Mouse (Mus musculus) heart, embryonic 15.5 days (tissue): ENCODE measurements around the gene Cphx2. TPM values are rescaled to one million over a fixed set of nuclear protein-coding genes. Genes with fewer than 3 reads are reported as not detected.
"Not testable (repeated sequence)": the region's sequence is repeated elsewhere in the genome, so short reads cannot be mapped to it uniquely, and the experiment has no call there.

Experiments used
- ATAC-seq: fragments of 200-750 bp; cut with Nextera tagmentation; replicated peaks from 2 replicates; pipeline ENCODE4 v1.8.0; 2017; ENCODE audit warnings: low read depth, moderate TSS enrichment; ENCODE audit not compliant: insufficient number of reproducible peaks, insufficient read depth, low FRiP score
- H3K27ac ChIP-seq: fragments of 300-500 bp; sonication (generic); 2 replicates; pipeline ENCODE4 v1.5.1; 2015; ENCODE audit warnings: mild to moderate bottlenecking, inconsistent platforms
- H3K27me3 ChIP-seq: fragments of 300-500 bp; sonication (generic); 2 replicates; pipeline ENCODE4 v1.6.1; 2015; ENCODE audit warnings: inconsistent platforms
- H3K36me3 ChIP-seq: fragments of 300-500 bp; sonication (generic); 2 replicates; pipeline ENCODE4 v1.6.1; 2015; ENCODE audit warnings: mild to moderate bottlenecking, inconsistent platforms
- H3K4me1 ChIP-seq: fragments of 300-500 bp; sonication (generic); replicated peaks from 2 replicates; pipeline ENCODE4 v1.6.1; 2015; ENCODE audit warnings: inconsistent platforms
- H3K4me2 ChIP-seq: fragments of 300-500 bp; sonication (generic); 2 replicates; pipeline ENCODE4 v1.6.1; 2015; ENCODE audit warnings: inconsistent platforms, mild to moderate bottlenecking, moderate library complexity
- H3K4me3 ChIP-seq: fragments of 300-500 bp; sonication (generic); 2 replicates; pipeline ENCODE4 v1.5.1; 2015; ENCODE audit warnings: mild to moderate bottlenecking, inconsistent platforms
- H3K9ac ChIP-seq: fragments of 300-500 bp; sonication (generic); 2 replicates; pipeline ENCODE4 v1.6.1; 2015; ENCODE audit warnings: mild to moderate bottlenecking, inconsistent platforms
- H3K9me3 ChIP-seq: fragments of 300-500 bp; sonication (generic); replicated peaks from 2 replicates; pipeline ENCODE4 v1.6.1; 2016; ENCODE audit warnings: inconsistent platforms
- WGBS: fragments of 180-500 bp; shearing (Covaris S2); methylation state at CpG from one replicate; pipeline ENCODE4 v1.1.7; 2015; ENCODE audit warnings: mixed read lengths; 5-methylcytosine and 5-hydroxymethylcytosine counted together
- polyA plus RNA-seq: library from polyadenylated mRNA; unstranded; fragments of >200 nt; fragmentation: Nextera tagmentation; extraction: Ambion mirVana; gene quantifications from 2 replicates; pipeline ENCODE4 v1.2.1, GENCODE M21; 2015

Cphx2 gene
- polyA plus RNA-seq, result not detected in 2 replicates

DNA sequence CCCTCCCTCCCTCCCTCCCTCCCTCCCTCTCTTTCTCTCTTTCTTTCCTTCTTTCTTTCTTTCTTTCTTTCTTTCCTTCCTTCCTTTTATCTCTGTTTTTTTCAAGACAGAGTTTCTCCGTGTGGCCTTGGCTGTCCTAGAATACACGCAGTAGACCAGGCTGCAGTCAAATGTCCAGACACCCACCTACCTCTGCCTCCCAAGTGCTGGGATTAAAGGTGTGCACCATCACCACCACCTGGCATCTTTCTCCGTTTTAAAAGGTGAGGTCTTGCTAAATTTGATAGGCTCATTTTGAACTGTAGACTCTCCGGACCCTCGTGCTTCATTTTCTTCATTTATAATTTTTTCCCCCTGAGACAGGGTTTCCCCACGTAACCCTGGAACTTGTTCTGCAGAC lies at the start of gene Cphx2:
Gene Cphx2 (plus strand): TSS at position 301 of the 400 bp plus-strand sequence.
- not testable (repeated sequence) for H3K27ac ChIP-seq, H3K27me3 ChIP-seq, ATAC-seq, H3K4me2 ChIP-seq, H3K4me3 ChIP-seq, H3K36me3 ChIP-seq, H3K9me3 ChIP-seq, H3K4me1 ChIP-seq, H3K9ac ChIP-seq
- no CpG with 5 or more reads among the region's 6 CpGs for WGBS

DNA sequence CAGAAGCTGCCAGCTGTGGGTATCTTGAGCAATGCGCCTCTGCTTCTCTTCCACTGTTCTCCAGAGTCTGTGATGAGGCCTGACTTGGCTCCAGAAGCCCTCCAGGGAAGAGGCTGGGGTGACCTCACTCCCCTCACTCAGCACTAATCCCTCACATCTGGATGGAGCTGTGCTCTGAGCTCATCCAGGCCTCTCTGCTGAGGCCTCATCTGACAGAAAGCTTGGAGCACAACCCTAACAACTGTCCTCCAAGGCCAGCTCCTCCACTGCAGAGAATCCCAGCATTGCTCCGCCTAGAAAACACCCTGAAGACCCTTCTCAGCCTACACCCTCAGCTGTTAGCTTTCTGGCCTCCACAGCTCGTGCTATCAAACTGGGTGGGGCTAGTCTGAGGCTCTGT lies 47.0 kb upstream of the Cphx2 start:
- H3K4me2 ChIP-seq, H3K4me1 ChIP-seq, H3K27ac ChIP-seq, H3K9me3 ChIP-seq, H3K36me3 ChIP-seq, H3K9ac ChIP-seq, H3K4me3 ChIP-seq, H3K27me3 ChIP-seq: not testable (repeated sequence)
- ATAC-seq, result peak; percentile 55; the same call in 1 of the 2 replicates
- no CpG with 5 or more reads among the region's 3 CpGs for WGBS

DNA sequence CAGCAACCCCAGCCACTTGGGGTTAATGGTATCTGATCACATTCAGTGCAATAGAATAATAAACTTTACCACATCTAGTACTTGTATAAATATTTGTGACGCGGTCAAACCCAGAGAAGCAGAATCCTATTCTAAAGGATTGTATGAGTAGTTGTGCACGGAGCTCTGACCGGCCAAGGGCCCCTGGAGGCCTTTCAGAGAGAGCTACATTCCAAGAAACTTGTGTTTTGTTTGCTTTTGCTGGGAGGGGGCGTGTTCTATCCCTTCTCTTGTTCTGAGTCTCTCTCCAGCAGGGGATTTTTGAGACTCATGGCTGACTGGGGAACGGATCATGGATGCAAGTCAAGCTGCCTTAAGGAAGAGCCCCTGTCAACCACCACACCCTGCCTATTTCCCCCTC lies 45.9 kb upstream of the Cphx2 start:
- not testable (repeated sequence) for H3K4me2 ChIP-seq, H3K4me1 ChIP-seq, H3K9ac ChIP-seq, ATAC-seq, H3K36me3 ChIP-seq, H3K4me3 ChIP-seq, H3K27ac ChIP-seq, H3K27me3 ChIP-seq, H3K9me3 ChIP-seq
- WGBS, result no CpG with 5 or more reads among the region's 6 CpGs

DNA sequence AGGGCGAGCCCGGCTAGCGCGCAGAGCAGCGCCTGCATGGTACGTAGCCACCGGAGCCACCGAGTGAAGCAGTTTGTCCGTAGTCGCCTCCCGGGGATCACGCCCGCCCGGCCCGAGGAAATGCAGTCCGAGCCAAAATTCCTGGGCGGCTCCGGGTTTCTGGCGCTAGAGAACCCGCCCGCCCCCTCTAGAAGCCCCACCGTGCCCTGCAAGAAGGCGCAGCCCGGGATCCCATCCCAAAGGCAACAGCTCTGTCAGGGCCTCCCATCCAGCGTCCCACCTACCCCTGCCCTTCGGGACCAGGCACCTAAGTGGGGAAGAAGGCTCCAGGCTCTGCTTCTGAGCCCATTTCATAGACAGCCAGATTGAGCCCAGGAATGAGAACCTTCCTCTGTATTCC lies 38.7 kb upstream of the Cphx2 start, which contains the start of gene Gm9780:
Gene Gm9780 (minus strand): TSS at position 101 of the 400 bp plus-strand sequence.
- H3K9me3 ChIP-seq, H3K4me1 ChIP-seq, H3K27ac ChIP-seq, H3K27me3 ChIP-seq, H3K4me3 ChIP-seq, ATAC-seq, H3K9ac ChIP-seq, H3K36me3 ChIP-seq, H3K4me2 ChIP-seq: not testable (repeated sequence)
- WGBS, result no CpG with 5 or more reads among the region's 26 CpGs

DNA sequence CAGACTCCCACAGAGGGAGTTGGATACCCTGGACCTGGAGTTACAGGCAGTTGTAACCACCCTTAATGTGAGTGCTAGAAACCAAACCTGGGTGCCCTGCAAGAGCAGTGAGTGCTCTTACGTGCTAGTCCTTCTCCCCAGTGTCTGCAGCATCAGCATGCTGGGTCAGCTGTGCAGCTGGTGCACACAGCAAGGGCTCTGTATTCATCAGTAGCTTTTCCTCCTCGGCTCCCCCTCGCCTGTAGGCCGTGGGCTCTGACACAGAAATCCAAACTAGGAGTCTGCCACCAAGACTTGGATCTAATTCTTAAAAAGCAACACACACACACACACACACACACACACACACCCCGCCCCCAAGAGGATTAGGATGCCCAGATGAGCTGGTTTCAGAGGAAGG lies 36.3 kb upstream of the Cphx2 start:
- not testable (repeated sequence) for H3K36me3 ChIP-seq, H3K4me1 ChIP-seq, H3K4me2 ChIP-seq, H3K4me3 ChIP-seq, H3K27ac ChIP-seq, H3K9me3 ChIP-seq, H3K27me3 ChIP-seq, H3K9ac ChIP-seq, ATAC-seq
- no CpG with 5 or more reads among the region's 5 CpGs for WGBS

DNA sequence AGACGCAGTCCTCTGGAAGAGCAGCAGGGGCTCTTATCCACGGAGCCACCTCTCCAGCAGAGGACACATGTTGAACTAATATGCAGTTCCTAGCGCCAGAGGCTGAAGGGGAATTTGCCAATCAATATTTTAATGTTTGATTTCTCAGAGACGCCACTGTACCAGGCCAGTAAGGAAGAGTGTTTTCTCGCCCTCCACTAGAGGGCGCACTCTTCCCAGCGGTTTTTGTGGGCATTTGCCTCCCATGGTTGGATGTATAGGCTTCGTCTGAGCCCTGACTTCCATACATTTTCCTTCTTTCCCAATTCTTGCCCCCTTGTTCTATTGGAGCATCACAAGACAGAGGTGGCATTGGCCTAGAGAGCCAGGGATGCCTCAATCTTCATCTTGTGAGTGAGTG lies 34.3 kb upstream of the Cphx2 start:
- H3K4me1 ChIP-seq, ATAC-seq, H3K27ac ChIP-seq, H3K9me3 ChIP-seq, H3K9ac ChIP-seq, H3K4me2 ChIP-seq, H3K4me3 ChIP-seq, H3K36me3 ChIP-seq, H3K27me3 ChIP-seq: not testable (repeated sequence)
- WGBS, result no CpG with 5 or more reads among the region's 8 CpGs

DNA sequence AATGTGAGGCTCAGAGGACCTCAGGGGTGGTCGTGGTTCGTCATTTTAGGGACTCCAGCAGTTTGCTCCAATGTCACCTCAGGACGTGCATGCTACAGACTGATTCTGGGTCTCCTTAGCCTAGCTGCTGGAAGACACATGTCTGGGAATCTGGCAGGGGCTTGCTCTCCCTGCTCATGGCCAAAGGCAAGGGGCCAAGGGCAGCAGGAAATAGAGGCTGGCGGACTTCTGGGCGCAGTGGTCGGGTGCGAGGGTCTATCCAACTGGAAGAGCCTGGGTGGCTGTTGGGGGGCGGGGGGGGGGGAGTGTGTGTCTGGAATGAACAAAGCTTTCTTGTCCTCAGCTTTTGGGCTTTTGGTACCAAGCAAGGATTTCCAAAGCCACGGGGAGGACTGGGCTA lies 32.5 kb upstream of the Cphx2 start:
- not testable (repeated sequence) for H3K4me3 ChIP-seq, H3K27ac ChIP-seq, H3K27me3 ChIP-seq, H3K36me3 ChIP-seq, H3K4me1 ChIP-seq, H3K9ac ChIP-seq, H3K4me2 ChIP-seq, H3K9me3 ChIP-seq, ATAC-seq
- WGBS, result no CpG with 5 or more reads among the region's 9 CpGs

DNA sequence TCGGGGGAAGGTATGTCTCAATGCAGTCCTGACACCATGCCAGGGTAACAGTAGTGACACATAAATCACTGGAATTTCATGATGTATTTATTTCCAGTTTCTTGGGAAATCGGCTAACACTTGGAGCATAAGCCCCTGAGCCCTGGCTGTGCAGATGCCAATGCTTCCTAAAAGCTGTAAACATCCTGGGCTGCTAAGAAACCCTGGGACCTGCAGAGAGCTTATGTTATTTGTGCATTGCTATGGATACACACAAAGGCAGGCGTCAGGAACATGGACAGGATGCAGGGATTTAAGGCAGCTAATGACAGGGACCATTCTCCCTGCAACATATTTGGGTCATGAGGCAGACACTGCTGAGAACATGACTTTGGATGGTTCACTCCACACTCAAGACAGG lies 23.1 kb upstream of the Cphx2 start:
- not testable (repeated sequence) for H3K9ac ChIP-seq, H3K4me1 ChIP-seq, H3K27ac ChIP-seq, H3K9me3 ChIP-seq, H3K27me3 ChIP-seq, ATAC-seq, H3K4me2 ChIP-seq, H3K36me3 ChIP-seq, H3K4me3 ChIP-seq
- WGBS, result no CpG with 5 or more reads among the region's 3 CpGs

DNA sequence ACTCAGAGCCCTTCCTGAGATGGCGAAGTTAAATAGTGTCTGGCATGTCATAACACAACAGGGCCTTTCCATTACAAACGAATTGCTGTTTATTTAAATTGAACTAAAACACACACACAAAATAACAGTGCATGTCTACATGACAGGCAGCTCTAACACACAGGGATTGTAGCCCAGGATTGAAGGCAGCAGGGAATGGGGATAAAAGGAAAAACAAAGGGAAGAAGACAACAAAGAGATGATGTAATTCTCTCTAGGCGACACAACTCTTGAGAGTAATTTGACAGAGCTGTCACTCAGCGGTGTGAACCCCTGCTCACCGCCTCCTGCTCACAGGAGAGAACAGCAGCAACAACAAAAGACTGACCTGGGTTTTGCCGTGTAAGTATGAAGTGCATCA lies 22.0 kb upstream of the Cphx2 start:
- H3K27me3 ChIP-seq, H3K4me2 ChIP-seq, H3K27ac ChIP-seq, H3K9ac ChIP-seq, H3K36me3 ChIP-seq, H3K9me3 ChIP-seq, H3K4me1 ChIP-seq, ATAC-seq, H3K4me3 ChIP-seq: not testable (repeated sequence)
- no CpG with 5 or more reads among the region's 6 CpGs for WGBS

DNA sequence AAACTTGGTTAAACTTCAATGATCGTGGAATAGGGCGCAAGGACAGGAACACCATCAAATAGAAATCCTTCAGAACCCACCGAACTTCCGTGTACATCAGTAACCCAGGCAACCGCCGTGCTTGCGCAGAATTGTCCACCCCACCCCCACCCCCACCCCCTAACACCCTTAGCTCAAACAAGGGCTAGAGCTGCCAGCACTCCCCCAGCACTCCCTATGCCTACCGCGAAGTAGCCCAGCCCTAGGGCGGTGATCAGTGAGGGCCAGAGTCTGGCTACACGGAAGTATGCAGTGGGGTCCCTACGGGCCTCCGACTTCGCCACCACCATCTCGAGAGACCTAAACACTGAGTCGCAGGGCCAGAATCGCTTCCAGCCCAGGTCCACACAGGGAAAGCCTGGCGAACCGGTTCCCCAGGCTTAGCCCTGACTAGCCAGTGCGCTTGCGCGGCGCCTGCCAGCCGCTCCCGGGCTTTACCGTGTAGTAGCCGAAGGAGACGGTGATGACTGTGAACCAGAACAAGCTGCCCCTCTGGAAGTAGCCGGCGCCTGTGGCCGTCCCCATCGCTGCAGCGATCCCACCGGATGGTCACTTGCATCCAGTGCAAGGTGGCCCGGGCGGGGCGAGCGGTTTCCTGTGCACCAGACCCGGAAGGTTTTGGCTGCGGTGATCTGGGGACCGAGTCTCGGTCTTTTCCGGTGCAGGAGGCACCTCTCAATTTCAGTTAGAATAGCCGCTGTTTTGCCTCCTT lies 14.6 kb upstream of the Cphx2 start:
- not testable (repeated sequence) for H3K9ac ChIP-seq, H3K4me2 ChIP-seq, H3K4me1 ChIP-seq, H3K27ac ChIP-seq, H3K36me3 ChIP-seq, H3K4me3 ChIP-seq, ATAC-seq, H3K27me3 ChIP-seq, H3K9me3 ChIP-seq
- WGBS, result no CpG with 5 or more reads among the region's 44 CpGs

DNA sequence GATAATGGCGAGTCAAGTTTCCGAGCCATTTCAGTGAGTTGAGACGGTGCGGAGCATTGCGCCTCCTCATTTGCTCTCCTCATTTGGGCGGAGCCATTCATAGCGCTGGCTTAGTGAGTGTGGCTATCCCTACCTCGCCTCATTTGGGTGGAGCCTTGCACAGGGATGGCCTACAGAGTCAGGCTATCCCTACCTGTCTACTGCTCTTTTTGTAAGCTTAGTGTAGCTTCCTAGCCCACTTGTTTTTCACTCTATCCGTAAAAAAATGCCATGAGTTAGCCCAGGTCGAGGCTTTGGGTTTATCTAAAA lies 14.0 kb upstream of the Cphx2 start, which contains the start of gene Tmem254c:
Gene Tmem254c (minus strand): TSS at position 31 of the 309 bp plus-strand sequence.
- H3K4me3 ChIP-seq, H3K4me1 ChIP-seq, H3K9me3 ChIP-seq, H3K9ac ChIP-seq, H3K27me3 ChIP-seq, H3K36me3 ChIP-seq, ATAC-seq, H3K4me2 ChIP-seq, H3K27ac ChIP-seq: not testable (repeated sequence)
- no CpG with 5 or more reads among the region's 10 CpGs for WGBS

DNA sequence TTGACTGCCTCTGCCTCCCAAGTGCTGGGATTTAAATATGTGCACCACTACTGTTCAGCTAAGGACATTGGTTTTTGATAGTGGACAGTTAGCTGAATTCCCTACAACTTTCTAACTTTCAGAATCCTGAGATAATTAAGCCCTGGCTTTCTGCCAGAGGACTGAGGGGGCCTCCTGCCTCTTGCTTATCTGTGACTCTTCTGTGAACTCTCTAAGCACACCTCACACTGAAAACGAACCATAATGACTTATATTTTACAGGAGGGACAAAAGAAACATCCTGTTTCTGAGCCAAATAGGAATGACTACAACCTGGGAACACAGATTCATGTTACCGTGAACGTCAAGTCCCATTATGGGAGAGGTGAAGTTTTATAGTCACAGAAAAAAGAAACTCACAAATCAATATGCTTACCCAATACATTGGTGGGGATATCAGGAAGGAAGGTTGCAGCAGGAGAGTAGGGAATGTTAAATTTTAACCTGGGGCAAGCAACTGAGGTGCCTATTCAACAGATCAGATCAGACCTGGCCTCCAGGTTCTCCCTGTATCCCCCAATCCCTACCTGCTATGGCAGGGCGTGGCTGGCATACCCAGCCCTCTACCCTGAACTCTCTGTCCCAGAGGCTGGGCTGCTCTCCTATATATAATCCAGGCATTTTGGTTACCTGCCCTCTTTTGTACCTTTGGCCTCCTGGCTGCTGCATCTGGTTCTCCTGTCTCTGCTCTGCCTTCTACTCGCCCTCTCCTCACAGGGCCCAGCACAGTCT lies 4.5 kb upstream of the Cphx2 start:
- not testable (repeated sequence) for ATAC-seq, H3K4me3 ChIP-seq, H3K4me1 ChIP-seq, H3K9ac ChIP-seq, H3K27me3 ChIP-seq, H3K9me3 ChIP-seq, H3K27ac ChIP-seq, H3K4me2 ChIP-seq, H3K36me3 ChIP-seq
- no CpG with 5 or more reads among the region's 5 CpGs for WGBS
